Mouse (Mus musculus) MEL (cell line): Measurements from ENCODE around the gene Rab8b.

Experiments
- CTCF ChIP-seq, 3 experiments: IDR thresholded peaks in 2 of 3; conservative IDR thresholded peaks in 1 of 3; 2 replicates each; pipeline ENCODE4 v1.5.1; 2011 to 2012; ENCODE audit warnings: low read length in 3 of 3, low read depth in 2 of 3, mild to moderate bottlenecking in 2 of 3, improper control_type of control experiment in 1 of 3, inconsistent platforms in 1 of 3, mixed read lengths in 1 of 3, moderate library complexity in 1 of 3; ENCODE audit not compliant: control insufficient read depth in 1 of 3, insufficient read depth in 1 of 3, poor library complexity in 1 of 3, severe bottlenecking in 1 of 3
- E2F4 ChIP-seq: IDR thresholded peaks from 2 replicates; pipeline ENCODE4 v1.6.1; 2011; ENCODE audit warnings: low read depth, low read length, improper control_type of control experiment, borderline replicate concordance
- ELF1 ChIP-seq: IDR thresholded peaks from 2 replicates; pipeline ENCODE4 v1.6.1; 2014; ENCODE audit warnings: low read depth, mild to moderate bottlenecking, inconsistent platforms, low read length, improper control_type of control experiment, moderate library complexity
- EP300 ChIP-seq, 2 experiments: IDR thresholded peaks; 2 replicates each; pipeline ENCODE4 v1.6.1; 2011; ENCODE audit warnings: improper control_type of control experiment in 2 of 2, low read length in 2 of 2, low read depth in 1 of 2, mild to moderate bottlenecking in 1 of 2
- MAFK ChIP-seq: IDR thresholded peaks from 2 replicates; pipeline ENCODE4 v1.6.1; 2011; ENCODE audit warnings: low read depth, mild to moderate bottlenecking, low read length, improper control_type of control experiment, borderline replicate concordance
- MAX ChIP-seq: IDR thresholded peaks from 2 replicates; pipeline ENCODE4 v1.6.1; 2011; ENCODE audit warnings: low read length, improper control_type of control experiment
- POLR2A ChIP-seq, 2 experiments: IDR thresholded peaks; 2 replicates each; pipeline ENCODE4 v1.6.1; 2011 to 2012; ENCODE audit warnings: low read length in 2 of 2, mild to moderate bottlenecking in 2 of 2, control low read depth in 1 of 2, improper control_type of control experiment in 1 of 2, low read depth in 1 of 2, moderate library complexity in 1 of 2; ENCODE audit not compliant: control insufficient read depth in 1 of 2, insufficient read depth in 1 of 2, poor library complexity in 1 of 2
- SMC3 ChIP-seq: IDR thresholded peaks from 2 replicates; pipeline ENCODE4 v1.6.1; 2011; ENCODE audit warnings: low read depth, low read length, improper control_type of control experiment
- ZKSCAN1 ChIP-seq: IDR thresholded peaks from 2 replicates; pipeline ENCODE4 v1.6.1; 2012; ENCODE audit warnings: low read depth, mild to moderate bottlenecking, inconsistent platforms, low read length, improper control_type of control experiment, moderate library complexity
- ZNF384 ChIP-seq: IDR thresholded peaks from 2 replicates; pipeline ENCODE4 v1.6.1; 2012; ENCODE audit warnings: low read depth, mild to moderate bottlenecking, inconsistent platforms, low read length, improper control_type of control experiment

- TF ChIP-seq SMC3 = no peak
- TF ChIP-seq MAX = no peak
- no peak for TF ChIP-seq POLR2A (IDR thresholded peaks at IDR 0.05; ENCODE audit: control insufficient read depth in 1 of 2, insufficient read depth in 1 of 2, low read depth in 1 of 2, low read length in 2 of 2, poor library complexity in 1 of 2)
- no peak for TF ChIP-seq ZNF384
- no peak for TF ChIP-seq EP300 (IDR thresholded peaks at IDR 0.05; ENCODE audit: low read depth in 1 of 2, low read length in 2 of 2)
- TF ChIP-seq MAFK = no peak
- TF ChIP-seq CTCF (IDR thresholded peaks at IDR 0.05 in 2 of 3, conservative IDR thresholded peaks at IDR 0.05 in 1 of 3; ENCODE audit: control insufficient read depth in 1 of 3, insufficient read depth in 1 of 3, low read depth in 2 of 3, low read length in 3 of 3, poor library complexity in 1 of 3, severe bottlenecking in 1 of 3) = no peak
- TF ChIP-seq ZKSCAN1 = no peak
- no peak for TF ChIP-seq E2F4
- TF ChIP-seq ELF1 = no peak
Observed at GRCm38 (mm10) chr9:66899526-66899925, 20.0 kb downstream of the Rab8b start.
